Mouse (Mus musculus) urinary bladder, postnatal 36 days (tissue): ENCODE measurements around the gene Ift43.

ENCODE experiments used
- DNase-seq, 2 experiments: peaks; one replicate each; pipeline ENCODE4 v3.0.0; 2022; ENCODE audit warnings: low spot score in 2 of 2, mixed read lengths in 1 of 2

The Ift43 gene

DNA sequence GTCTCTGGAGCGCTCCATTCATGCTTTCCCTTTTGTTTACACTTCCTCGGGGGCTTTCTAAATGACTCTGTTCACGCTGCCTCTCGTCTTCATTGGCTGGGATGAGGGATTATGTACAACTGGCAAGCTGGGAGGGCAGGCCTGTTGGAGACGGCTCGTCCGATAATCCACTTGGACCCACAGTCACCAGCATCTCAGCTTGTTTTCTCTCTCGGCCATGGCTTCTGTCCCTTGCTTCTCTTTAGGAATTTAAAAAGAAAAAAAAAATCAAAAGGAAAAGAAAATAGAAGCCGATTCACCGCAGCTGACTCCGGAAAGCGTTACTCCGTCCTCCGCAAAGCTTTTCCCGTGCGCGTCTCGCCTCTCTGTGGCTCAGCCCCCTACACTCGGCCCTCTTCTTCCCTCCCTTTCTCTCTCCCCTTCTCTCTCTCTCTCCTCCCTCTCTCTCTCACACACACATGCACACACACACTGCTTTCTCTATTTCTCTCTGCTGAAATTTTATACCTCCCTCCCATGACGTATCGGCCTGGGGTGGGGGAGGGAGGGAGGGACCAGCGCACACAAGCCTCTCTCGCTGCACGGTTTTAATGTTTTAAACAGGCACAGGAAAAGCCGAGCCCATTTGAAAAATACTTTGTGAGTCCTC is 3.7 kb upstream of the Ift43 start, which contains the start of gene Tgfb3:
Gene Tgfb3 (minus strand): TSS at position 489 of the 649 bp plus-strand sequence.
- DNase-seq: peak; percentile 32 to 55

DNA sequence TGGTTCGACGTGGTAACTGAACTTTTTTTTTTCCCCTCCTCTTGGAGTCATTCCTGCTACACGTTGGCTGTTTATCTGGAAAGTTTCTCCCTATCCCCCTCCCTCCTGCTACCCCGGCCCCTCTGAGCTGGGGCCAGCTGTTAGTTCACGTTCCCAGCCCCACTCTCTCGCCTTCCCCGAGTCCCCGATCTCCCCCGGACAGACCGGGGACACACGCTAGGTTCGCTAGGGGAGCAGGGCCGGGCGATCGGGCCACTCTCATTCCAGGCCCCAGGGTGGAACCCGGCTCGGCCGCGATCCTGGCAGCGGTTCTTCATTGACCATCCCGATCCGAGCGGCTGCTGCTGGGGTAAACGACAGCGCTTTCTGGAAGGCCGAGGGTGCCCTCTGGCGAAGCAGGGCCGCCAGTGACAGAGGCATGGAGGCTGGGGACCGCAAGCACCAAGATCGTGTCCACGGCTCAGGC is 3.1 kb upstream of the Ift43 start:
- DNase-seq: peak; percentile 88 to 94

DNA sequence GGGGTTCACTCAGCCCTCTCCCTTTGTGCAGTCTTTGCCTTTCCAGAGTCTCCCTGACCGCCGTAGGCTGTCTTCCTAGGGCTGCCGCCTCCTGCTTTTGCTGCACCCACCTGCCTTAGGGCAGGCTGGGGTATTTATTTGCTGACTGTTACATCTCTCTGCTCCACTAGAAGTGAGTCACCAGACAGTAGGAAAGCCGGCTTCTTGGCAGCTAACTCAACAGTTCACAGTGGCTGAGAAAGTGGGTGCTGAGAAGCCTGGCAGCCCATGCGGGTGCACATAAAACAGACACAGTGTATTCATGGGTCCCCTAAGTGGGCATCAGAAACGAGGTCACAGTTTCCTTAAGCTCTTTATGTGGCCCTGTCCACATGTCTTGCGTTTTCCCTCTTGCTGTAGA is 3.5 kb downstream of the Ift43 start:
- no peak for DNase-seq

DNA sequence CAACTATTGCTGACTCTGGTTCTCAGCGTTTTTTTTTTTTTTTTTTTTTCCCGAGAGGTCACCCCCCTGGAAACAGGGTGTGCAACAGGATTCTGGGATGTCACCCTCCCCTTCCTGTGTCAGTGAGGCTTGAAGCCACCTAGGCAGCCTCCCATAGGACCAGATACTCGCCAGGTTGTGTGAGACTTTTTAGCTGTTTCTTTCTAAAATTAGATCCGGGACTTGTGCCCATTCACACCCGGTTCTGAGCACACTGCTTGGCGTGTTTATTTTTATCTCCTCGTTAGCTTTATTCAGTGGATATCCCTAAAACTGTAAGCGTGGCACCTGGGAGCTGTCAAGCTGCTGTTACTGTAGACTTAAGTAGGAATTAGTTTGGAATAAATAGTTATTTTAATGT is 4.2 kb downstream of the Ift43 start:
- no peak for DNase-seq

DNA sequence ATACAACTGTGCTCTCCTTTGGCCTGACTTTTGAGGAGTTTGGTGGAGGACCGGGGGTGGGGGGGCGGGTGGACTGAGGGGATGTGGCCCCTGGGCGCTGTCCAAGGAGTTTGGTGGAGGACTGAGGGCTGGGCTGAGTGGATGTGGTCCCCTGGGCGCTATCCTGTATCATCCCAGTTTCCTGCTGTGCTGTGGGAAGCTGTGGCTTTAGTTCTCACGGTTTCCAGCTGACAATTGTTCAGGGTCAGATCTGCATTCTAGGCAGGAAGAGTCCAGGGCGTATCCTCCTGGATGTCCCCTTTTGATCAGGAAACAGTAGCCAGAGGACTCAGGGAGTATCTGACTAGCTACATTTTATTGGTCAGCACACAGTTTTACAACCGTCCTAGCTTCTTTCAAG is 5.7 kb downstream of the Ift43 start:
- DNase-seq: no peak

DNA sequence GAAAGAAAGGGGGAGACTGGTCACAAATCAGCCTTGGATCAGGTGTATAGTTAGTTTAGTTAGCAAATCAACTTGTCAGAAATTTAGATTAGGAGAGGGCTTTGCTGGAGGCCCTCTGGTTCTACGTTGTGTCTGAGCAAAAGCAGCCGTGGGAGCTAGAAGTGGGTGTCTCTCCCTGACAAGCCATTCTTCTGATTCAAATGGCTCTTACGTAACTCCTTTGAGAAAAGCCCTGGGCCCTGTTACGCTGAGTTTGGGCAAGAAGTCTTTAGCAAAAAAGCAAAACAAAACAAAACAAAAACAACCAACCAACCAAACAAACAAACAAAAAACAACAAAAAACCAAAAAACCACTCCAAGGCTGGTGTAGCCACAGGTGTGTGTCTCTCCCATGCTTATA is 8.4 kb downstream of the Ift43 start:
- DNase-seq: no peak

DNA sequence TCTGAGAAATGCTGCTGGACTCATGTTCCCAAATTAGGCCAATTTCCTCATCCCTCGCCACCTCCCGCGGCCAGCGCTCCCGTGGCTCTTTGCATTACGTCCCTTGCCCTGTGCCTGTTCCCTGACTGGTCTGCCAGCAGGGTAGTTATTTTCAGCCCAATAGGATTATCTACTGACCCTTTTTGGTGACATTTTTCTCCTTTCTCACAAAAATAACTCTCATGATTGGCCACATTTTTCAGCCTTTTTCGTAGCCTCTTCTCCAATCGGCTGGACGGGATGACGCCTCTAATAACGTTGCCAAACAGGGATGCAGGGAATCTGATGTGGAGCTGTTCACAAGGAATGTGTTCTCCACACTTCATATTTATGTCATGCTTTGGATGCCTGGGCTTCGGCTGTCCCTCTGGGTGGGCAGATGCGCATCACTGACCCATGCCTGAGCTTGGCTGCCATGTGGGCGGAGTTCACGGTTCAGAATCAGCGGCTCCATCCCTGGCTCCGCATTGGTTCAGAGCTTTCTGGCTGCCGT is 9.3 kb downstream of the Ift43 start:
- no peak for DNase-seq

DNA sequence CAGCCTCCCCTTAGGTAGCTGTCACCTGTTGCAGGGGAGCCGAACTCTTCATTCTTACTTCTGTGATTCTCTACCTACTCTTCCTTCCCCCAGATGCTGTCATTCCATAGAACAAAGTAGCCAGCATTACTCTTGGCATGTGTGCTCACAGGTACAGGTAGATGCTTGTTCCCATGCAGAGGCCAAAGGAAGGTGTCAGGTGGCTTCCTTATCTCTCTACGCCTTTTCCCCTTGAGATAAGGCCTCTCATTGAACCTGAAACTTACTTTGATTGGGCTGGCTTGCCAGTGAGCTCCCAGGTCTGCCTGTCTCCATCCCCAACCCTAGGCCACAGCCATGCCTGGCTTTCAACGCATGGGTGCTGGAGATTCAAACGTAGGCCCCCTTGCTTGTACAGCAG is 11.7 kb downstream of the Ift43 start:
- DNase-seq: no peak

DNA sequence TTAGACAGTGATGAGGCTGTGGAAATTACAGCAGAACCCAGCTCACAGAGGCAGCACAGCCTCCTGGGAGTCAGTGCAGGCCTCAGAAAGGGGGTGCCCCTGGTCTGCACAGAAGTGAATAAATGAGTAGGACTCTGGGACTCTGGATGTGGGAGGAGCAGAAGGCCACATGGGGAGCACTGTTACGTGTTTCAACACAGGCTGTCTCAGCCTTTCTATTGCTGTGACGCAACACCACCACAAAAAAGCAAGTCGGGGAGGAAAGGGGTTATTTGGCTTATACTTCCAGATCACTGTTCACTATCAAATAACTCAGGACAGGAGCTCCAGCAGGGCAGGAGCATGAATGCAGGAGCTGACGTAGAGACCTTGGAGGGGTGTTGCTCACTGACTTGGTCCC is 13.5 kb downstream of the Ift43 start:
- no peak for DNase-seq

DNA sequence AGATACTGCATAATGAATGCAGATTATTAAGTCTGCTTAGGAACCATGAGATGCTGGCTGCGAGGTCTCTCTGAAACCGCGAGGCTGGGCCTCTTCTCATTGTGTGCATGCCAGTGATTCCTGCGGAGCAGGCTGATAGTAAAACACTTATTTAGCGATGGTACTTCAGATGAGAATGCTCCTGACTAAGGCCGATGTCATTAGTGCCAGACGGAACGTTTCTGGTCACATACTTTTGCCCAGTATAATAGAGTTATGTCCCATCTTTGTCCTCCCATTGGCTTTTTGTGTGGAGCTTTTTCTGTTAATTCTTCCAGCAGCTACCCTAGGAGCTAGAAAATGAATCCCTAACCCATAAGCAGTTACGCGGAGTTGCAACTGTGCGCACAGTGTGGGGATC is 15.4 kb downstream of the Ift43 start:
- no peak for DNase-seq

DNA sequence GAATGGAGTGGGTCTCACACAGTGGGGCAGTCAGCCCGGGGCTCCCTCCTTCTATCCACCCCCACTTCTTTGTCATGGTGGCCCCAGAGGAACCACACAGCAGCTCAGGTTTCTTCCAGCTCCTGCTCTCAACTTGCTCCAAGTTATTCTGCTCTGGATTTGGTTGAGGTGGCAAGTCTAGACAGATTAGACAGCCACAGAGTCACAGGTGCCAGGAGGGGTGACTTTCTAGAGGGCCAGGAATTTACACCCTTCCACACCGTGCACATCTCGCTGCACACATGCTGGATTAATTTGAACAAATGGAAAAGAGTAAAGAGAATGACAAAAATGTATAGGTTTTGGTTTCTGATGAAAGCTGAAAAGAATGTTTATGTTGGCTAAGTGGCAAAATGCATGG is 18.4 kb downstream of the Ift43 start:
- no peak for DNase-seq

DNA sequence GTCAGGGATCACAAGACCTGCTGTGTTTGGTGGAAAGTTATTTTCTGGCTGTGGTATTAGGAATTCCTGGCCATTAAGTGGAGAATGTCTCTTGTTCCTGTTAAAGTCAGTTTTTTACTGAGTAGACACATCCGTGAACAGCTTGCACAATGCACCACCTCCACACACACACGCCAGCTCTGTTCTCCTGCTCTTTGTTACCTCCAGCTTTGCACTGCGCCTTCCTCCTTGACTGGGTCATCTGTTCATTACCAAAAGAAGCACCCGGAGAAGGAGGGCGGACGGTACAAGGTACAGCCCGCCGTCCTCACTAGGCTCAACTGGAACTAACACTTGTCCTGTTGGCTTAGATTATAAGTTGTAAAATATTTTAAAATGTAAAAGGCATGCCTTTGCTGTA is 20.3 kb downstream of the Ift43 start:
- no peak for DNase-seq

DNA sequence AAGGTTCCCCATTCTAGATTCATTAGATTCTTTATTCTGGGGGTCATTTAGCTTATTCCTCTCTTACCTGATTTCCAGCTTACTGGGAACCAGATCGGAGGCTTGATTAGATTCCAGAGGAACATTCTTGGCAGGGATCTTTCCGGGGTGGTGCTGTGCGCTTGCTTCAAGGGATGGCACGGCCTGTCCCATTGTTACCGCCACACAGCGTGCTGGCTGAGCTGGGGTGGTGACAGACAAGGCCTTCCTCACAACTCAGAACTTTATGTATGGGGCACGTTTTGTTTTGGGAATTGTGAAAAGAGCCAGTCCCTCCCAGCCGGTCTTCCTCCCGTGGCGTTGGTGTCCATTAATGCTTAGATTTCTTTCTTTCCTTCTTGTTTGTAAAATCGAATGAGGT is 21.1 kb downstream of the Ift43 start:
- no peak for DNase-seq

DNA sequence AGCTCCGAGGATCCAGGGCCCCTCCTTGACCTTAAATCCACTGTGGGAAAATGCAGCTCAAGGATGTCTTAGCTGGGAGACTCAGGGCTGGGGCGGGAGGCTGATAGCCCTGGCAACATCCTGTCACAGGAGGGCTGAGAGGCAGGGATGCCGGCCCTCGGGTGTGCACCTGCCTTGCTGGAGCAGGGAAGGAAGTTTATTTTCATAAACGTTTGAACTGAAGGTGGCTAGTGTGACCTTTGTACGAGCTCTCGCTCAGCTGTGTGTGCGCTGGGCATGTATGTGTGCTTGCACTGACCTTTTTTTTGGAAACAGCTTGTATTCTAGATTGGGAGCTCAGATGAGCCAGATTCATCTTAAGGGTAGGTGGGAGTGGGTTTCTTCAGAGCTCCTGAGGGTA is 21.5 kb downstream of the Ift43 start:
- DNase-seq: no peak

DNA sequence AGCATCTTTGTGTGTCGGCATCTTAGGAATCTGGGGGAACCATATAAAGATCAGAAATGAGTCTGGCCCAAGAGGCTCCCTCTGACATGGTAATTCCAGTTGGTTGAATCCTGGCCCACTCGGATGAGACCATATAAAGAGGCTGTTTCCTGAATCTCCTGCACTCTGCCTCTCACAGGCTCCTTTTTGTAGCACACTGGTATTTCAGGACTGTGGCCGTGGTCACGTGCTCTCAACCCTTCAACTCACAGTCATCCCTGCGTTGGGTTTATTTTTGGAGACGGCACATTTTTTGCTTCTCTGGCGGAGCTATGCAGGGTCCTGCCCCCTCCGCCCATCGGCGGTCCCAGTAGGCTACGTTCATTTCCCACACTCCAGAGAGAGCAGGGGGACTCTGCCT is 22.0 kb downstream of the Ift43 start:
- DNase-seq: no peak

DNA sequence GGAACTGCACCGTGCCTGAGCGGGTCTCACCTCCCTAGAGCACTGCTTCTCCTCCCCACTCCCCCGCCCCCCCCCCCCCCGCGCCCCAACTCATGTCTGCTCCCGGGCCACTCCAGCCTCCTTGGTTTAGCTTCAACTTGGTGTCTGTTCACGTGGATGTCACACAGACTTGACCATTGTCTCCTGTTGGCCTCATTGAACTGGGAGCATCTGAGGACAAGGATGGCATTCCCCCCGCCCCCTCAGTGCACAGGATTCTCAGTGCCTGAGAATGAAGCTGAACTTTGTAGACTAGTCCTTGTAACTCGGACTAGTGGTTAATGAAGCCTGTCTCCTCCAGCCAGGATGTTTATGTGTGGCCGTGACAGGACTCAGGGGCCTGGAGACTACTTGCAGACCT is 23.2 kb downstream of the Ift43 start:
- DNase-seq: no peak

DNA sequence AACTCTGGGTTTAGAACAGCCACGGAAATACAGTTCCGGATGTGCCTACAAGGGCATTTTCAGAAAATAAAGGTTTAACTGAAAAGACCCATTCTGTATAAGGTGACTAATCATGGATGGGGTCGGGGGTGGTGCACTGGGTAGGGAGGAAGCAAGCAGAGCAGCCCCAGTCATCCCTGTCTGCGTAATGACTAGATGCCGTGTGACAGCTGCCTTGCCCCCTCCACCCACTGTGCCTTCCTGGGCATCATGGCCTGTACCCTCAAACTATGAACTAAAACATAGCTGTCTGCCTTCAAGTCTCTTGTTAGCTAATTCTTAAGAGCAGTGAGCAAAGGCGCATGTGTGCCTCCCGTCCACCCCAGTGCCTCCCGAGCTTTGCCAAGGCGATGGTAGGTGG is 23.7 kb downstream of the Ift43 start:
- no peak for DNase-seq

DNA sequence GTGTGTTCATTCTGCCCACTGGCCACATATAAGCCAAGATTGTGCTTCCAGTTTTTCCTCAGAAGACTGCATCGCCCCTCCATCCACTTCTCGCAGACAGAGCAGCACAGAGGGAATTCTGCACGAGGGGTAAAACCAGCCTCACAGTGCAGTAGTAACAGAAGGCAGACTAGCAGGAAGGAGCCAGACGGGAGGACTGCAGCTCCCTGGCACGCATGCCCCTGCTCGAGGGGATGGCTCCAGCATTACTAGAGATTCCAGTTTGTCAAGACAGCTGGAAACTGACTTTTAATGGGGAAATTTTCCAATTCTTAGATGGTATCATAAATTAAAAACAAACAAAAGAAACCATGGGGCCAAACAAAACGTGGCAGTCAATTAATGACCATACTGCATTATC is 25.3 kb downstream of the Ift43 start:
- no peak for DNase-seq

DNA sequence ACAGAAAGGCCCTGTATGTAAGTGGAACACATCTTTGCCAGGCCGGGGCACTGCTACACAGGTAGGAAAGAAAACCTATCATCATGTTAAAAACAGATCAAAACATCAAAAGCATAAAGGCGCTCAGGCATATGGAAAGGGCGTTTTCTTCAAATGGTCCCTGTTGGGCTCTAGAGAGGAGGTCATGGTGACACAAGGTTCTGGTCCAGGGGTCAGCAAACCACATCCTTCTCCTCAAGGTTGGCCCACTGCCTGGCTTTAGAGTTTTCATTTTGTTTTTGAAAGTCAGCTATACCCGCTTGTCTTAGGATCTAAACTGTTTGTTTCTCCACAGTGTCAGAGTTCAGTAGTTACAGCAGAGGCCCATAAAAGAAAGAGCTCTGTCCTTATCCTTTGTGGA is 27.2 kb downstream of the Ift43 start:
- no peak for DNase-seq

DNA sequence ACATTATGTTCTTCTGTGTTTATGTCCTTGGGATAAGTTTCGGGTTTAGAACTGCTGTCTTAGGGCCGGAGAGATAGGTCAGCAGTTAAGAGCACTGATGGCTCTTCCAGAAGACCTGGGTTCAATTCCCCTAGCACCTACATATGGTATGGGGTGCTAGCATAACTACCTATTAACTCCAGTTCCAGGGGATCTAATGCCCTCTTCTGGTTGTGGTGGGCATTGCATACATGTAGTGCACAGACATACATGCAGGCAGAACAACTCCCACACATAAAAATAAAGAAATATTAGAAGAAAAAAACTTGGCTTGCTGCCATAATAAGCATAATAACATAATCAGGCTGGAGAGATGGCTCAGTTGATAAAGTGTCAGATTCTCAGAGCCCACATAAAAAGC is 28.3 kb downstream of the Ift43 start:
- no peak for DNase-seq

DNA sequence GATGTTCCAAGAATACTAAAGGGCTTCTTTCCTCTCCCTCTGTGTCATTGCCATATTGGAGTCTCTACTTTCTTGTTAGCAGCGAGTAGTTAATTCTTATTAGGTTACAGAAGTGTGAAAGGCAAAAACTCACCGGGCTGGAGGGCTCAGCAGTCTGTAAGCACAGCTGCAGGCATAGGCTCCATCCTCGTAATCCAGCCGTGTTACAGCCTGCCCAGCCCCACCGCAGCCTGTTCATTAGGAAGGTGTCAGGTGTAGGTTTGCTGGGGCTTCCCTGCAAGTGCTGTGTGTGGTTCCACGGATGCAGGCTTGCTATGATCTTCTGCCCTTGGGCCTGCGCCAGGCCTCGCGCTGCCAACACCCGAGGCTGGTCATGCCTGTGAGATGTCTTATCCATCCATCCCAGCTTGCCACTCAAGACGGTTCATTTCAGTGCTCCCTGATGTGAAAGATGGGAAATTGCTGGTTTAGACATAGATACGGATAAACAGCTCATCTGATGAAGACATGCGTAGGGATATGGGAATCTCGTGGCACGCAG is 34.0 kb downstream of the Ift43 start:
- no peak for DNase-seq

DNA sequence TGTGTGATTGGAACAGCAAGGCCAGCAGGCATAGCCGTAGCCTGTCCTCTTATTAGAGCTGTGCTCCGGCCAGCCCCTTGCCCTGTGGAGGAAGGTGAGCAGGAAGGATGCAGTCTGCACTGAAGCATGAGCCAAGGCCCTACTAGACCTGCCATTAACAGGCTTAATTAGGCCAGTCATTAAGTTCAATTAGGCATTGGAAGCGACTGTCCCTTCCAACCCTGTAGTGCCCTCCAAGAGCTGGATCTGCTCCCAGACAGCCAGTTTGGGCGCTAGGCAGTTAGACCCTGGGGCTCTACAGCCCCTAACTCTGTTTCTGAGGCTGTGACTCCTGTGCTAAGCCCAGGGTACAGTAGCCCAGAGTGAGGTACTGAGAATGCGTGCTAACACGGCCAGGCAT is 41.7 kb downstream of the Ift43 start:
- DNase-seq: no peak

DNA sequence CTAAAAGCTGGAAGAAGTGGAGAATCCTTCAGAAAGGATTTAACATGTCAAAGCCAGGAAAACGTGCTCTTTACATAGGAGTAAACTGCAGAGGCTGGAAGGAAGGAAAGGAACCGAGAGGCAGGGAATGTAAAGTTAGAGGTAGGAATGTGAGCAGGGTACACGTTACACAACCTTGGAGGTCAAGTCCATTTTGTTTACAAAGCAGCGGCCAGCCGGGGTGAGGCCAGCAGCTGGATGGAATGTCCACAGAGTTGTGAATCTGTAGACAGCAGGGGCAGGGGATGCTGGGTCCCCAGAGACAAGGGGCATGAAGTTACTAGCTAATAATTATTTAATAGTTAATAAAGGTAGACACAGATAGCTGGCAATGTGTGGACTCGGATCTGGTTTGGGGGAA is 45.8 kb downstream of the Ift43 start:
- peak in 1 of 2 experiments; percentile 44 for DNase-seq

DNA sequence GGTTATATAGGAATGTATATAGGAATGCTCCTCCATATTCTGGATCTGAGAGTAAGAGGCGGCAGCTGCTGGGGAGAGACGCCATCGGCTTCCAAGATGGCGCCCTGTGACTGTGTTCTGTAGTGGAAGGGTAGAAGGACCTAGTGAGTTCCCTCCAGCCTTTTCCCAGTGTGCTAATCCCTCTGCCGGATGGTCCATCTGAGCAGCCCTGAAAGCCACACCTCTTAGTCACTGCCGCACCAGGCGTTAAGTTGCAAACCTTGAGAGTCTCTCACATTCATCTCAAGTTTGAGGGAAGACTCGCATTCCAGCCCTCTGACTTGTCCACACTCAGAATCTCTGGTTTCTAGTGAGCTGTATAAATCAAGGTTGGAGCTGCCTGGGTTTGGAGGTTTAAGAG is 46.7 kb downstream of the Ift43 start:
- DNase-seq: no peak
